Mouse (Mus musculus) urinary bladder, postnatal 14 days (tissue): ENCODE measurements around the gene Birc5.
A peak's percentile ranks its signal among the peaks of the same experiment; 100 is the strongest.
"Not testable (repeated sequence)": the region's sequence is repeated elsewhere in the genome, so short reads cannot be mapped to it uniquely, and the experiment has no call there.

Experiments used
- DNase-seq: peaks from one replicate; pipeline ENCODE4 v3.0.0; 2021; ENCODE audit warnings: low spot score

Gene Birc5

GRCm38 (mm10) chr11:117848985-117849671 lies at the start of gene Birc5:
TSS of gene Birc5 (plus strand) at chr11:117849251.
- peak; percentile 97 for DNase-seq

GRCm38 (mm10) chr11:117800038-117800437 lies 49.0 kb upstream of the Birc5 start:
- DNase-seq, result no peak

GRCm38 (mm10) chr11:117801650-117802049 lies 47.4 kb upstream of the Birc5 start:
- no peak for DNase-seq

- DNase-seq, result no peak
Measured at GRCm38 (mm10) chr11:117803166-117803688, 45.8 kb upstream of the Birc5 start.

GRCm38 (mm10) chr11:117806781-117807180 lies 42.3 kb upstream of the Birc5 start:
- DNase-seq, result no peak

GRCm38 (mm10) chr11:117809407-117810311 lies 39.4 kb upstream of the Birc5 start, which contains the start of the genes Gm20708 and Syngr2:
TSS of gene Gm20708 (plus strand) at chr11:117809668.
TSS of gene Syngr2 (plus strand) at chr11:117809668.
- peak; percentile 77 for DNase-seq

- peak; percentile 94 for DNase-seq
Measured at GRCm38 (mm10) chr11:117810401-117811046, 38.5 kb upstream of the Birc5 start.

GRCm38 (mm10) chr11:117813867-117814266 lies 35.2 kb upstream of the Birc5 start:
- DNase-seq, result no peak

- no peak for DNase-seq
Measured at GRCm38 (mm10) chr11:117814704-117815366, 34.2 kb upstream of the Birc5 start.

GRCm38 (mm10) chr11:117815850-117816249 lies 33.2 kb upstream of the Birc5 start:
- DNase-seq, result not testable (repeated sequence)

GRCm38 (mm10) chr11:117816389-117816996 lies 32.6 kb upstream of the Birc5 start:
- no peak for DNase-seq

GRCm38 (mm10) chr11:117819095-117819494 lies 30.0 kb upstream of the Birc5 start:
- no peak for DNase-seq

GRCm38 (mm10) chr11:117820173-117820572 lies 28.9 kb upstream of the Birc5 start:
- DNase-seq, result no peak

- DNase-seq, result no peak
Measured at GRCm38 (mm10) chr11:117821868-117822267, 27.2 kb upstream of the Birc5 start.

- DNase-seq, result peak; percentile 59
Measured at GRCm38 (mm10) chr11:117822728-117823241, 26.3 kb upstream of the Birc5 start.

- DNase-seq, result no peak
Measured at GRCm38 (mm10) chr11:117823411-117823810, 25.6 kb upstream of the Birc5 start.

GRCm38 (mm10) chr11:117824060-117824969 lies 24.7 kb upstream of the Birc5 start:
- peak; percentile 83 for DNase-seq

GRCm38 (mm10) chr11:117825333-117826101 lies 23.5 kb upstream of the Birc5 start, which contains the start of the genes Afmid and Tk1:
TSS of gene Afmid (plus strand) at chr11:117825924.
TSS of gene Tk1 (minus strand) at chr11:117826092.
- peak; percentile 77 for DNase-seq

GRCm38 (mm10) chr11:117826164-117826563 lies 22.9 kb upstream of the Birc5 start:
- DNase-seq, result no peak
